9 mouse cellular contexts compared by ENCODE assay signal in the genomic region with DNA sequence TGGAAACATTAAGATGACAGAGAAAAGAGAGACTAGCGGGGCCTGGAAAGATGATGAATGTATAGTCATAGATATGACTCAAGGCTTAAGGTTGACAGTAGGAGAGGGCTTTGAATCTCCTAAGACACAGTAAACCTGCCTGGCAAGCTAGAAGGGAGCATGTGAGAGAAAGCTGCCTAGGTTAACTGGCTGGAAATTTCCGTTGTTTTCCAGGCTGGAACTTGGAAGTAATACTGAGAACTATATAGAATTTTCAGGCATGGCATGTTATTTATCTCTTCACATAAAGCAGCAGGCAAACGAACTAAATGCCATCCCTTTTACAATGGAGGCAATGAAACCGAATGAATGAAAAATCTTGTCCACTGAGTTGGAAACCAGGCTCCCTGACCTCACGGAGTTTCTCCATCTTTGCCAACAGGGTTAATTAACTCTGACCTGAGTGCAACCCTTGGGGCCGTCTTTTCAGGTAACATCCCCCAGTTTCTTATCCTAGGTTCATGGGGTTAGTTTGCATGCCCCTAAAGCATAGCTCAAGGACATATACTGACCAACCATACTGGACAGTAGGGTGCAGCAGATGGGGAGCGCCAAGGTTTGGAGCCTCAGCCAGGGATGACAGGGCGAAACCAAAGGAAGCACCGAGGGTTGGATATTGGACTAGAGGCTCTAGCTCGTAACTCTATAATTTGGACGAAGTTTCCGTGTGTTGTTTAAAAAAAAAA. TPM values are rescaled to one million over a fixed set of nuclear protein-coding genes. Genes with fewer than 3 reads are reported as not detected.
DNase-seq lines count a peak whose midpoint lies in the region; ATAC-seq and TF ChIP-seq lines count a peak whose summit lies in the region.
"Had no signal": no experiment of that assay in that cellular context is flagged by ENCODE, and none has a peak within 500 bp of the region (broad histone marks: within the 10 kb centered on the region; RNA-seq: fewer than 3 reads in every experiment).

No protein-coding gene starts in this region.

- H3K9ac ChIP-seq in embryonic facial prominence, embryonic 12.5 days = no peak overlapping the region
- no peak overlapping the region for H3K9ac ChIP-seq in midbrain, postnatal 0 days (replicated peaks; ENCODE audit: low read length, poor library complexity, severe bottlenecking)

- no peak for TF ChIP-seq CTCF in layer of hippocampus, adult 2 months (conservative IDR thresholded peaks at IDR 0.05)
- TF ChIP-seq CTCF in midbrain, postnatal 0 days (IDR thresholded peaks at IDR 0.05) = no peak

- ATAC-seq in embryonic facial prominence, embryonic 12.5 days (ENCODE audit: insufficient number of reproducible peaks, insufficient read depth, low FRiP score, low TSS enrichment) = no peak
- ATAC-seq in midbrain, postnatal 0 days (ENCODE audit: low FRiP score) = no peak

- H3K4me2 ChIP-seq in embryonic facial prominence, embryonic 12.5 days (replicated peaks) = peak overlapping the region; percentile 84; the same call in 1 of the 2 replicates
- peak overlapping the region; percentile 92 for H3K4me2 ChIP-seq in midbrain, postnatal 0 days (ENCODE audit: low read depth, low read length, poor library complexity, severe bottlenecking)

- H3K36me3 ChIP-seq in embryonic facial prominence, embryonic 12.5 days = peaks cover 18% of the 10 kb centered on the region; the same call in 1 of the 2 replicates
- no peaks in the 10 kb centered on the region for H3K36me3 ChIP-seq in midbrain, postnatal 0 days (ENCODE audit: insufficient read depth, low read length)

- no peak for DNase-seq in layer of hippocampus, adult 2 months (ENCODE audit: low spot score in 2 of 2)
- no peak for DNase-seq in layer of hippocampus, adult 11-12 months (ENCODE audit: low spot score)
- peak; percentile 11 for DNase-seq in induced T-regulatory cell, adult 2 months (ENCODE audit: low read depth)
- no peak for DNase-seq in midbrain, postnatal 0 days (ENCODE audit: low spot score)
- DNase-seq in layer of hippocampus, adult 9-11 months = no peak
- DNase-seq in c-Kit-positive CD71-positive TER-119-positive erythroid progenitor cells, embryonic 14.5 days (ENCODE audit: low spot score) = no peak
- no peak for DNase-seq in Muller cell, postnatal 12 days (ENCODE audit: inconsistent ontology term)

- 39% methylated on average over 12 of the region's 12 CpGs for WGBS in embryonic facial prominence, embryonic 12.5 days
- 38% methylated on average over 12 of the region's 12 CpGs for WGBS in midbrain, postnatal 0 days

- no peaks in the 10 kb centered on the region for H3K27me3 ChIP-seq in embryonic facial prominence, embryonic 12.5 days
- no peaks in the 10 kb centered on the region for H3K27me3 ChIP-seq in midbrain, postnatal 0 days (ENCODE audit: insufficient read depth, low read length)

- H3K4me1 ChIP-seq in embryonic facial prominence, embryonic 12.5 days = peaks cover 26% of the 10 kb centered on the region
- H3K4me1 ChIP-seq in midbrain, postnatal 0 days (ENCODE audit: insufficient read depth, low read length) = peaks cover 20% of the 10 kb centered on the region; the same call in 1 of the 2 replicates

- H3K4me3 ChIP-seq in layer of hippocampus, adult 2 months = peak overlapping the region; percentile 95; the same call in 1 of the 2 replicates
- peak overlapping the region; percentile 73; the same call in 1 of the 2 replicates for H3K4me3 ChIP-seq in embryonic facial prominence, embryonic 12.5 days
- H3K4me3 ChIP-seq in midbrain, postnatal 0 days (ENCODE audit: low read depth, low read length) = peak overlapping the region; percentile 89; the same call in 1 of the 2 replicates

- H3K9me3 ChIP-seq in embryonic facial prominence, embryonic 12.5 days = no peaks in the 10 kb centered on the region
- H3K9me3 ChIP-seq in midbrain, postnatal 0 days (ENCODE audit: low read length) = no peaks in the 10 kb centered on the region

- H3K27ac ChIP-seq in layer of hippocampus, adult 2 months = peak overlapping the region; percentile 98; the same call in 1 of the 2 replicates
- H3K27ac ChIP-seq in embryonic facial prominence, embryonic 12.5 days = no peak overlapping the region
- no peak overlapping the region for H3K27ac ChIP-seq in midbrain, postnatal 0 days (ENCODE audit: low read depth, low read length)

RNA-seq across cellular contexts. Expression of a gene that starts 1.0 kb away (rescaled TPM):
- total RNA-seq in layer of hippocampus, adult 2 months (2021) = 10 to 100 TPM; 44.3 to 44.5 TPM
- polyA plus RNA-seq in embryonic facial prominence, embryonic 12.5 days (2016; fragmentation: Nextera tagmentation; extraction: Ambion mirVana) = 102 and 107 TPM in 2 replicates
- 47.3 and 71.7 TPM in 2 replicates for total RNA-seq in midbrain, postnatal 0 days (2014; rRNA removed)
- 60.5 and 62.7 TPM in 2 replicates for polyA plus RNA-seq in midbrain, postnatal 0 days (2015; fragmentation: Nextera tagmentation; extraction: Ambion mirVana)

RNA-seq across cellular contexts. Expression of a gene that starts 24.0 kb away (rescaled TPM):
- total RNA-seq in layer of hippocampus, adult 2 months (2021) = 10 to 100 TPM; 76.1 to 76.4 TPM
- 1.2 and 1.4 TPM in 2 replicates for polyA plus RNA-seq in embryonic facial prominence, embryonic 12.5 days (2016; fragmentation: Nextera tagmentation; extraction: Ambion mirVana)
- total RNA-seq in midbrain, postnatal 0 days (2014; rRNA removed) = 55.6 and 59.6 TPM in 2 replicates
- 5.6 and 6.0 TPM in 2 replicates for polyA plus RNA-seq in midbrain, postnatal 0 days (2015; fragmentation: Nextera tagmentation; extraction: Ambion mirVana)
- polyA plus RNA-seq: erythroblast, embryonic 14.5 days had no signal

RNA-seq across cellular contexts. Expression of a gene that starts 24.6 kb away (rescaled TPM):
- not detected for total RNA-seq in layer of hippocampus, adult 2 months (2021)
- polyA plus RNA-seq in embryonic facial prominence, embryonic 12.5 days (2016; fragmentation: Nextera tagmentation; extraction: Ambion mirVana) = 4.7 and 7.2 TPM in 2 replicates
- total RNA-seq in midbrain, postnatal 0 days (2014; rRNA removed) = 0.71 and 1.1 TPM in 2 replicates
- 0.58 and 0.74 TPM in 2 replicates for polyA plus RNA-seq in midbrain, postnatal 0 days (2015; fragmentation: Nextera tagmentation; extraction: Ambion mirVana)

RNA-seq across cellular contexts. Expression of a gene that starts 51.6 kb away (rescaled TPM):
- total RNA-seq in layer of hippocampus, adult 2 months (2021) = not detected
- polyA plus RNA-seq in embryonic facial prominence, embryonic 12.5 days (2016; fragmentation: Nextera tagmentation; extraction: Ambion mirVana) = not detected in 2 replicates
- not detected in 2 replicates for total RNA-seq in midbrain, postnatal 0 days (2014; rRNA removed)
- not detected in 2 replicates for polyA plus RNA-seq in midbrain, postnatal 0 days (2015; fragmentation: Nextera tagmentation; extraction: Ambion mirVana)
- polyA plus RNA-seq: erythroblast, embryonic 14.5 days had no signal

RNA-seq across cellular contexts. Expression of a gene that starts 56.8 kb away (rescaled TPM):
- total RNA-seq in layer of hippocampus, adult 2 months (2021) = not detected
- not detected in 2 replicates for polyA plus RNA-seq in embryonic facial prominence, embryonic 12.5 days (2016; fragmentation: Nextera tagmentation; extraction: Ambion mirVana)
- total RNA-seq in midbrain, postnatal 0 days (2014; rRNA removed) = not detected in 2 replicates
- polyA plus RNA-seq in midbrain, postnatal 0 days (2015; fragmentation: Nextera tagmentation; extraction: Ambion mirVana) = not detected in 2 replicates
- polyA plus RNA-seq: erythroblast, embryonic 14.5 days had no signal
